Mouse (Mus musculus): Measurements from ENCODE around the gene Sh2b3.

The Sh2b3 gene

DNA sequence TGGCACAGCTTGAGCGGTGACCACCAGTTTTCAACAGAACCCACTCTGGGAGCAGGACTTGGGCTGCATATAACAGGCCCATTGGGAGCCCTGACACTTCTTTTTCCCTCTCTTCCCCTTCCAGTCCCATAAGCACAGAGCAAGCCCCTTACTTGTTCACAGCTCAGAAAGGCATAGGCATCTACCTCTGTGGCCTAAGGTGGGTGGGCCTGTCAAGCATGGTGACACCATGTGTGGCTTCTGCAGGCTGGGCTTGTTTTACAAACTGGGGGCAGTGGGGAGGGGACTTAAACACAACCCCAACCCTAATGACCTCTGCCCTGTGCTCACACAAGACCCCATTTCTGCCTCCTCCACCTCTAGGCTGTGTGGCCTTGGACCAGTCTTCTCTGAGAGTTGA lies 13.8 kb downstream of the Sh2b3 start:
- DNase-seq (ENCODE audit: low read depth, low spot score): no peak

DNA sequence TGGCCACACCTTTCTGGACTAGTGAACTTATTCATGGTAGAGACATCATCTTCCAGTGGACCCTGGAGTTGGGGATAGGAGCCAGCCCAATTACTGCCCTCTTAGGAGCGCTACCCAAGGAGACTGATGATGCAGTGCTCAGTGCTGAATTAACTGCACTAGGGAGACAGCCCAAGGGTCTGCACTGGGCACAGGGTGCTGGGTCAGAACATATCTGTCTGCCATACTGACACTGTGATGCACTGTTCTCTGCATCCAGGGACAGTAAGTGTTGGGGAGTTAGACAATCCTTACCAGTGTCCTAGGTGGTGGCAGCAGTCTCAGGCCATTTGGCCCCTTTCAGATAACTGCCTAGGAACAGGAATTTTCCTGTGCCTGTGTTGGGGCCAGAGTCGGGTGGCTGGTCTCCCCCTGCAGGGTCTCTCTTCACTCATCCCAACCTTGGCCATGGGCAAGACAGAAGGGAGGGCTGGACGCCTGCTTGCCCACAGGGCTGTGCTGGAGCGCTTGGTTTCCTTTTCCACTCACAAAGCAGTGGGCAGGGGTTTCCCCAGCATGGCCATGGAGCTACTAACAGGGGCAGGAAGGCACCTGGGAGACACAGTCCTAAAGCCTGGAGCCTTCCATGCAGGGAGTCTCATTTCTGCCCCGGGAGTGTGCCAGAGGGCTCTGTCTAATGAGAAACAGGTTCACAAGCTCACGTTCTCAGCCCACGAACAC lies 14.5 kb downstream of the Sh2b3 start:
- no peak for DNase-seq (ENCODE audit: low read depth, low spot score)

DNA sequence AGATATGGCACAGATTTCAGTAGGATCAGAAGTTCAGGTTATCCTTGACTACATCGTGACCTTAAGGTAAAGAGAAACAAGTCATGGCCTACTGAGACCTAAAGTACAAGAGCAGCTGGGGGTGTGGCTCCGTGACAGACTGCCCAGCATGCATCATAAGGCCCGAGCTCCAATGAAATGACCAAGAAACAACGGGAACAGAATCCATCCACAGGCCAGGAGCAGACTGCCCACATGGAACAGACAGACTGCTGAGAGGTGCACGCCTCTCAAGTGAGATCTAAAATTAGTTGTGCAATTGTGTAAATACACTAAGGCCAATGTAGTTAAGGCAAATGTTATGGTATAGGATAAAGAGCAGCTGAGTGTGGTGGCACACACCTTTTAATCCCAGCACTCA lies 15.9 kb downstream of the Sh2b3 start:
- no peak for DNase-seq (ENCODE audit: low read depth, low spot score)

DNA sequence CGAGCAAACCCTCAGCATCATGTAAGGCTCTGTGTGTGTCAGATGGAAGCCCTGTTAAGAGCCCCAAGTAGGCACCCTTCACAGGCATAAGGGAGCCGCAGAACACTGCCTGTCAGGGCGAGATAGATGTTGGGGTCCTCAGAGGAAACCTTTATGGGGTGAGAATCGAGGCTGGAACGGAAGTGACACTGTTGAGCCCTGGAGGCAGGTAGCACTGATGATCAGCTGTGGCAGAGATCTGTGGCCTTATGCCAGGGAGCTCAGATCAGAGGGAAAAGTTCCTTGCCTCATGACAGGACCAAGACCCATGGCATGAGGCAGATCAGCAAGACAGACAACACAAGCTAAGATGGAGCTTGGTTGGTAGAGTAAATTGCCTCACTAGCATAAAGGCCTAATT lies 16.3 kb downstream of the Sh2b3 start:
- DNase-seq (ENCODE audit: low read depth, low spot score): no peak

DNA sequence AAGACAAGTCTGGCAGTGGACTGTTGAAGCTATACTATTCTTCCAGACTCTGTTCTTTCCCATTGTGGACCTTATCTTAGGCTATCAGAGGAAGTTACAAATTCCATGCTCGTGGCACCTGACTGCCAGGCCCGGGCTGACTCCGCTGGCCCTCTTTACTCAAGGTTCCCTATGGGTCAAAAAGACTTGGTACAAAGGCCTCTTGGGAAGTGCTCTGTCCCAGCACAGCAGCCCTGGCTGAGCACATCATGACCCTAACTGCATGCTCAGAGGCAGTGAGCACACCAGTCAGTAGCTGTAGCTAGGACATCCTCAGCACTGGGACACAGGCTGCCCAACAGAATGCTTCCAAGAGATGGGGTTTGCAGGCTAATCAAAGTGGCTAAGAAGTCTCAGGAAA lies 16.8 kb downstream of the Sh2b3 start:
- DNase-seq (ENCODE audit: low read depth, low spot score): no peak

DNA sequence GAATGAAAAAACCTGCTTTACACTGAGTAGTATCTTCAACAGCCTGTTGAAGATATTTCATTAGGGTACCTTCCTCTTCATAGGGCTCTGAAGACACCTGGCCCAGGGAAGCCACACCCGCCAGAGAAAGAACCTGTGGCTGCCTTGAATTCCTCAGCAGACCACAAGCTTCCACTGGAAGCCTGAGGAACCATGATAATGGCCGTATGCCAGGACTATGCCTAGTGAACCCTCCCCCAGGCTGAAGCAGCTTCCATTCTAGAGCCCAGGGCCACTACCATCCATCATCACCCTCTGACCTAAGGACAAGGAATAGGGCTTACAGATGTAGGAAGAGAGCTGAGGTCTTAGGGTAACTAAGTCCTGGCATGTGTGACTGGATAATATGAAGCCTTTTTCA lies 17.3 kb downstream of the Sh2b3 start:
- no peak for DNase-seq (ENCODE audit: low read depth, low spot score)

DNA sequence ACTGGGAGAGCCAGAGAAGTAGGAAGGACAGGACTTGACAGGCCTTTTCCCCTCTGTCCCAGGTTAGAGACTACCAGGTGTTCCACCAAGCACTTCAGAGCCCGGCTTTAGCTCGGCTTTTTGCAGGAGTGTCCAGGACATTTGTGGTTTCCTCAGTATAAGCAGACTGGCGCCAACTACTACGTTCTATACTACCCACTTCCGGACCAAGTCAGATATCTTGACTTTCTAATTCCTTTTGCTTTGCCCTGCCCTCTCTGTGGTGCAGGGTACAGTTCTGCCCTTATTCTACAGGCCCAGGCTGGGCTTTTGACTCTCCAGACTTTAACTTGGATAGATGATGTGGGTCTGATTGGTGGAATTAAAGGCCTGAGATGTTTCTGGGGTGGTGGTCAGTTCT lies 17.9 kb downstream of the Sh2b3 start:
- no peak for DNase-seq (ENCODE audit: low read depth, low spot score)

DNA sequence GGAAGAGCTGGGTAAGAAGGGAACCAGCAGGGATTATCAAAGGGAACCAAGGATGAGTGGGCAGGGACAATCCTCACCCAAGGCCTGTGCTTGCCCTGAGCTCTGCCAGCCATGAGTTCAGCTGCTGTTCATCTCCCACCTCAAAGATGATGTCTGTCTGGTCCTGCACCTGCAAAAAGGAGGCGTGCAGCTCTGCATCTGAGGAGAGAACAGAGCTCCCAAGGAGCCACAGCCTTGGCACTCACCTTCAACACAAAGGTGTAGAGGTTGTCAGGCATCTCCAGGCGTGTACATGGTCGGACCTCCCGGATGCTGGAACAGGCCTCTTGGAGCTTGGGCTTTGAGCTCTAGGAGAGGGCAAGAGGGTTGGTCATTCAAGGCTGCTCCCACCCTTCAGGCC lies 18.6 kb downstream of the Sh2b3 start:
- DNase-seq (ENCODE audit: low read depth, low spot score): no peak

DNA sequence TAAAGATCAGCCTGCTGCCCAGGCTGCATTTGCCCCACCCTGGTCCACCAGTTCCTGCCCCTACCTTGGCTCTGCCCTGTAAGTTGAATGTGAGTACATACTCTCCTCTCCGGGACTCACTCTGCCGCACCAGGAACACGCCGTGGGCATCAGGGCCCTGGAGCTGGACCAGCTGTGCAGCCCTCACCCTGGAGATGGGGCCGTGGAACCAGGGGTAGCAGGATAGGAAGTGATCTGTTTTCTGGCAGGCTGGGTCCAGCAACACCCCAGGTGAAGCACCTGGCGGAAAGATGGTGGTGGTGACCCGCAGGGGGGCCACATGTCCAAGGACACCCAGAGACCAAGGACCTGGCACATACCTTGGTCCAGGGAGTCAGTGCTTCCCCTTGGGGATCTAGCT lies 19.0 kb downstream of the Sh2b3 start:
- DNase-seq (ENCODE audit: low read depth, low spot score): no peak

DNA sequence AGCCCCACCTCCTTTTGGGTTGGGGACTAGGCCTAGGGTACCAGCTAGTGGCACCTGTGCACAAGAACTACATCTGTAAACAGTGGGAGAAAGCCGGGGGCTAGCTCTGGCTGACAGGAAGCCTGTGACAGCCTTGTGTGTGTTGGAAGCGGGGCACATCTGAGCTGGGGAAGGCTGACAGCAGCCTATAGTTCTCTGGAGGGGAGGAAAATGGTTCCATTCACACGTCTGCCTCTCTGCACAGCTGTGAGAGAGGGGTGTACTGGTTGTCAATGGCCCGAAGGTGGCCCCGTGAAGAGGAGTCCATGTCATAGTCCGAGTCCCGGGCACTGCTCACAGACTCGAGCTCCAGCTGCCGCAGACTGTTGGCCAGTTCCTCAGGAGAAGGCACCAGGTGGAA lies 19.9 kb downstream of the Sh2b3 start:
- DNase-seq (ENCODE audit: low read depth, low spot score): no peak

DNA sequence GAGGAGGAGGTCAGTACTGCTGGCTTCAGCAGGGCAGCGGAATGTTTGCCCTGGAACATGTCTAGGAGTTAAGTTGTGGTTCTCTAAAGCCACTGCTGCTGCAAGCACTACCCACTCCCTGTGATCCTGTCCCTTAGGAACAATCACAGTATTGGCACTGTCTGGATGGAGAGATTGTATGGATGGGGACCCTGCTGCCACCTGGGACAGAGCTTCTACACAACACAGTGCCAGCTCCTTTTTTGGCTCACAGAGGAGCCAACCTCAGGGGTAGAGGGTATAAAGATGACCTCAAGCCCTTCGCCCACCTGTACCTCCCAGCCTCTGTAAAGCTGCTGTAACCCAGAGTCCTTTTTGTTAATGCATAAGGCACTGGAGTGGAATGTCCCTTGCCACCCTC lies 20.8 kb downstream of the Sh2b3 start:
- no peak for DNase-seq (ENCODE audit: low read depth, low spot score)

DNA sequence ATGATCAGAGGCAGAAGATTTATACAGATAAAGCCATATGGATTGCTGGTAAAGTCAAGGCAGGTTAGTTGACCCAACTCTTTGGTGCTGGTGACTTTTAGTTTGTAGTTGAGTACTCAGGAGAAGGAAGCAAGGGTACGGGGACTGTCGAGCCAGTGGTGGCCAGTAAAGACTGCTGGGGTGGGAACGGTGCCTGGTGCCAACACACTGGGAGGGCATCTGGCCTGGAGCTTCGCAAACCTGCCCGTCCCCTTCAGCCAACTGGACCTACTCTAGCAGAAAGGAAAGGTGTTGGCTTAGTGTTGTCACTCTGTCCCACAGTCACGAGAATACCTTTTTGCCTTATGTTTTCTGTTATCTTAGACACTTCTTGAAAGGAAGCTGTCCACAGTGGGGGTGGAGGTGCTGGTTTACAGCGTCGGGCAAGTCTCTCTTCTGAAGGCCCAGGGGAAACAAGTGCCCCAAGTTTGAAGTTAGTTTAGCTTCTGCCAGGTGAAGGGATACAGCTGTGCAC lies 21.5 kb downstream of the Sh2b3 start:
- DNase-seq (ENCODE audit: low read depth, low spot score): no peak

DNA sequence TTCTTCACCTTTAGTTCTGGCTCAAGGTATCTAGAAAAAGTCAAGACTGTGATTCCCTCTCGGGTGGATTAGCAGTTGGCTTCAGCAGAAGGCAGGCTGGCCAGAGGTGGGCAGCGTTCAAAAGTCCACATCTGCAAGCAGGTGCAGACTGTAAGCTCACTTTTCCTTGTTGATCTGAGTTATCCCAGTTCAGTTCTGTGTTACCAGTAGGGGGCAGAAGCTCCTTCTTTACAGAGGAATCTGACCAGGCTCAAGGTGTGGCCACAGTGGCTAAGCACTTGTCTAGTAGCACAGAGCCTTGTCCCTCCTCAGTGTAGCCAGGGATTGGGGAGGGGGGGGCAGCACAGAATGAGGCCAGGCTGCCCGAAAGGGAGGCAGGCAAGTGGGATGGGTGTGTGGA lies 22.4 kb downstream of the Sh2b3 start:
- DNase-seq (ENCODE audit: low read depth, low spot score): peak; percentile 63

DNA sequence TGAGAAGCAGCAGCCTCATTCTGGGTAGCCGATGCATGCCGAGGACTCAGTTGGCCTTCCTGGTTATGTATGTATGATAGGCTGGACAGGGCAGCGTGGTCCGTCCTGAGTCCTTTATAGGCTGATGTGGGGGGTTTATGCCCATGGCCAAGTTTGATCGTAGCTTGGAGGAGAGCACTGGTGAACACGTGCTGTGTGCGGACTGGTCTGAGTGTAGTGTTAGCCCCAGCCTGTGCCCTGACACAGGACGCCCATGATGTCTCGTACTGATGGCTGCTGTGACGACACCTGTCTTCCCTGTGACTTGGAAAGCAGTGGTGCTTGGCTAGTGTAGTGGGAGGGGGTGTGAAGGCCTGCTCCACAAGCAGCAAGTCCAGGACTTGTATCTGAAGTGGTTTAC lies 23.7 kb downstream of the Sh2b3 start:
- no peak for DNase-seq (ENCODE audit: low read depth, low spot score)

DNA sequence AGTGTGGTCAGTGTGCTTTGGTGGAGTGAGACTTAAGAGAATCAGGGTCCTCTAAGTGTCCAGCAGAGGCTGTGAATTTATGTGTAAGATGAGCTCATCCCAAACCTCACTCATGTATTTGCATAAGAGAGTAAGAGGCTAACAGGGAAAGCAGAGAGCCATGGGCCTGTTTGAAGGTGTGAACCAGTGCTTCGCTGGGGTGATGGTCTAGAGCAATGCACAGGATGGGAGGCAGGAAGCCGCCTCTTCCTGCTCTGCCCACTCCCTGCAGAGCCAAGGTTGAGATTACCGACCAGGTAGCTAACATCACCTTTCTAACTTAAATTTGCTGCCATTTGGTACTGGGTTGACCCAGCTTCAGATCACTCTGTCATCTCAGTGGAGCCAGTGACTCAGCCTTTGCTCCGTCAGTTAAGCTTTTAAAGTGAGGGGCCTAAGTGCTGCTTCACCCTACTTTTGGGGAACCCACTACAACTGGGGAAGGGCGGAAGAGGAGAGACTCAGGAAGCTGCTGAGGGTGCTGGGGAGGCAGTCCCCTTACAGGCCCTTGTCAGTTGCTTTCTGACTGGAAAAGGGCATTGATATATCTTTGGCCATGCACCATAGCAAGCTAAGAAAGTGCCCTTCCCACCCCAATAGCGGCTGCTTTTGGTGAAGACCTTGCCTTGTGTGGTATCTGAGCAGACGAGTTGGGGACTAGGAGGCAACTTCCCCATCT lies 24.8 kb downstream of the Sh2b3 start:
- no peak for DNase-seq (ENCODE audit: low read depth, low spot score)

DNA sequence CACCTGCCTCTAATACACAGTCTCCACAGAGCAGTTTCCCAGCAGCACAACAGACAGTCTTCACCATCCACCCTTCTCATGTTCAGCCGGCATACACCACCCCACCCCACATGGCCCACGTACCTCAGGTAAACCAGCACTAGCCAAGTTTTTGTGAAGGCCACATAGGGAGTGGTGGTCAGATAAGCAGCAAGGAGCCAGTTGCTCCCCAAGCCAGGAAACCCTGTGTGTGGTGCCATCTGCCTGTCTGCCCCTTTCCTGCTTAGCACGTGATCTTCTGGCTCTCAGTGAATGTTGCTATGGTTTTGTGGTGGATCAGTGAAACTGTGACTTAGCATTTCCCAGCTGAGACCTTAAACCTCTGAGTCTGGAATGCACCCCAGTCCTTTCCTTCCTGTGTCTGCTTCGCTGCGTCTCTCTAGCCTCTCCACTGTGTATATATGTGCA lies 25.9 kb downstream of the Sh2b3 start:
- DNase-seq (ENCODE audit: low read depth, low spot score): no peak

DNA sequence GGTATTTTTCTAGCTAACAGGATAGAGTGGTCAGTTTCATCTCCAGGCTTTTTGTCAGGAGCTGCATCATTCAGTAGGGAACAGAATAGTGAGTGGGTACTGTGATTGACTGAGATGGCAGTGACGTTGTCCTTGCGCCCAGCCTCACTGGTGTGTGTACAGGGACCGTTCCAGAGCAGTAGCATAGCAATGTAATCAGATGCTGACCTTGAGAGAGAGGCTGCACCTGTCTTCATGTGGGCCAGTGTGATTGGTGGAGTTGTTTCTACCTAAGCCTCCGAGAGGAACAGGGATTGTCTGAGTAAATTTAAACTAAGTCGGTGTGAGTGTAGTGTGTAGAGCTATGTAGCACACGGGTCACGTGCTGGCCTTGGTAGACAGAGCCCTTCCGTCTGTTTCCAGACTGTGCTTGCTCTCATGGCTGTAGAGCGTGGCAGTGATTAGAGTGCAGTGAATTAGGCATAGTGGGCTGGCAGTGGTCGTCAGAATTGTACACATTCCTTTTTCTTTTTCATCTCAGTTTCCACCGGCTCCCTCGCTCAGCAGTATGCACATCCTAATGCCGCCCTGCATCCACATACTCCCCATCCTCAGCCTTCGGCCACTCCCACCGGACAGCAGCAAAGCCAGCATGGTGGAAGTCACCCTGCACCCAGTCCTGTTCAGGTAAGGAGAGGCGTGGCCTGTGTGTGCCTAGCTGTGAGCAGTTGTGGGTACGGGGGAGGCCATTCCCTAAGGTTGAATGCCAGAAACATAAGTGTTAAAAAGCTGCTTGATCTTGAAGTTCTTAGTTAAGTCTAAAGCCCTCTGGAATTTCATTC lies 26.9 kb downstream of the Sh2b3 start:
- DNase-seq (ENCODE audit: low read depth, low spot score): no peak

DNA sequence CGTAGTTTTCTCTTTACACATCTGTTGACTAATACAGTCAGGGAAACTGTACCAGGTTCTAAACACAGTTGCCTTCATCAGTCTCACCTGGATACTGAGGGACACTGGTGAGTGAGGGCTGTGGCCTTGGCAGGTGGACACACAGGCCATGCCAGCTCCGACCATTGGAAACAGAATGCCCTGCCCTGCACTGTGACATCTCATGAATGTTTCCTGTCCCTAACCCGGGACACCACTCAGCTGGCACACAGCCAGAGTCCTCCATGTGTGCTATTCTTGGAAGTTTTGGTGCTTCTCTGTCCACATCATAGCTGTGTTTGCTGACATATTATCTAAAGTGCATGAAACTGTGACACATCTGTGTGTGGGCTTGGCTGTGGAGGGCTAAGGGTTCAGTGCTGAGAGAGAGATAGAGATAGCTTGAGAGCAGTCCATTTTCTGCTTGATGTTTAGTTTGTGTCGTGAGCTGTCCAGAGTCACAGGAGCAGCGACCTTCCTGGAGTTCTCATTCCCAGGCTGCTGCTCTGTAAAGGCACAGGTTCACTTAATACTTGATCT lies 27.7 kb downstream of the Sh2b3 start:
- no peak for DNase-seq (ENCODE audit: low read depth, low spot score)

DNA sequence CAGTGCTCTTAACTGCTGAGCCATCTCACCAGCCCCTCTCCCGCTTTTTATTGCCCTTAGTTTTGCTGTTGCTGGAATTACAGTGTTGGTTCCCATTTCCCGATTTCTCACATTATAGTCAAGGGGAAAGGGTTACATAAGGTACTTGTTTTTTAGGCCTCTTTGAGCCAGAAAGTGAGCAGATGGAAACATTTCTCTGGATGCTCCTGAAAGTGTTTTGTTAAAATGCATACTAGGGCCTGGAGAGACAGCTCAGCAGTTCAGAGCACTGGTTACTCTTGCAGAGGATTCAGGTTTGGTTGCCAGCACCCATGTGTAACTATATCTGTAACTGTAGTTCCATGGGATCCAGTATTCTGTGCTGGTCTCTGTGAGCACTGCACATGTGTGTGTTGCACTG lies 29.2 kb downstream of the Sh2b3 start:
- no peak for DNase-seq (ENCODE audit: low read depth, low spot score)

DNA sequence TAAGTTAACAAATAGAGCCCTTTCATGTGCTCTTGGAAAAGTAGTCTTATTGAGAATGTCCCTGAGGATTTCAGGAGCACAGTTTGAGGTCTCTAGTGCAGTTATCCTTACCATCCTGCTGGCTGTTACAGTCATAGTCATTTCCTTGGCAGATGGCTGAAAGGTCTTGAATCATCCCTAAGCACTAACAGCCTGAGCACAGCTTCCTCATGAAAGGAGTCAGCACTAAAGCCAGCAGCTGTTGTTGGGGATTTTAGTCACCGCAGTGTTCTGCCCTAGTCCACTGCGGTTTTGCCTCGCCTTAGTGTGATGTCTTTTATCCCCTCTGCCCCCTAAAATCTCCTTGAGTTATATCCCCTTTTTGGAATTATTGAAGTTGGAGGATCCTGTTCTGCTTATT lies 30.3 kb downstream of the Sh2b3 start:
- no peak for DNase-seq (ENCODE audit: low read depth, low spot score)

DNA sequence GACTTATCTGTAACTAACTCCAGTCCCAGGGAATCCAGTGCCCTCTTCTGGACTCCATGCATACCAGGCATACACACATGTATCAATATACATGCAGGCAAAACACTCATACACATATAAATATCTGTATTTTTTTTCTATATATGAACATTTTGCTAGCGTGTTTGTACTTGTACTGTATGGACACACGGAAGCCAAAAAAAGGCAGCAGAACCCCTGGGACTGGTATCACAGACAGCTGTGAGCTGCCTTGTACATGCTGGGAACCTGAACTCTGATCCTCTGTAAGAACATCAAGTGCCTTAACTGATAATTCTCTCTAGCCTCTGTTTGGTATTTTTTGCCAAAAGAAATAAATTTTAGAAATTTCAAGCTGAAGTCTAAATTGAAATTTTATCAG lies 39.0 kb downstream of the Sh2b3 start:
- DNase-seq (ENCODE audit: low read depth, low spot score): no peak

DNA sequence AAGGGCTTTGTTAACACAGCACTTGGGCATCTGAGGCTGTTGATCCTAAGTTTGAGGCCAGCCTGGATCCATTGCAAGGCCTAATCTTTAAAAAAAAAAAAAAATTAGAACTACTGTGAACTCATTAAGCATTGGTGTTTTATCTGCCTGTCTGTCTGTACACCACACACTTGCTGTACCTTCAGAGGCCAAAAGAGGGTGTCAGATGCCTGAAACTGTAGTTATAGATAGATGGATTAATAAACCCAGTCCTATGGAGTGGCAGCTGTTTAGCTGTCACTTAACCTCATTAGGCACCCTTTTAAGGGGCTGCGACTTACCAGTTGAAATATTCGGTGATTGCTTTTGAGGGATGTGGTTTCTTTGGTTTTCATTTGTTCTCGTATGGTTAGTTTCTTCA lies 41.6 kb downstream of the Sh2b3 start:
- no peak for DNase-seq (ENCODE audit: low read depth, low spot score)
